Mouse (Mus musculus): ENCODE results near the gene Nhsl1. TPM values are rescaled to one million over a fixed set of nuclear protein-coding genes. Genes with fewer than 3 reads are reported as not detected.

The Nhsl1 gene
- polyA plus RNA-seq, 1 experiment from 2014 or later, result 13.3 TPM

GRCm38 (mm10) chr10:18525726-18526125 is 206.9 kb downstream of the Nhsl1 start:
- Histone ChIP-seq H3K9ac (replicated peaks) (no peak overlapping the region), H3K27me3 (replicated peaks) (no peaks in the 10 kb centered on the region), H3K36me3 (peaks cover 27% of the 10 kb centered on the region), H3K9me3 (replicated peaks) (no peaks in the 10 kb centered on the region), H3K4me3 (replicated peaks) (no peak overlapping the region), H3K4me1 (peaks cover 37% of the 10 kb centered on the region), H3K27ac (replicated peaks) (peak overlapping the region; percentile 65), H3K4me2 (no peak overlapping the region)
- no peak for ATAC-seq (ENCODE audit: low FRiP score)
- WGBS, result 65% methylated on average over 9 of the region's 9 CpGs

- H3K9ac ChIP-seq (replicated peaks), result no peak overlapping the region
- H3K9me3 ChIP-seq (replicated peaks), result no peaks in the 10 kb centered on the region
- H3K27ac ChIP-seq (replicated peaks), result peak overlapping the region; percentile 65
- WGBS, result 73% methylated on average over 22 of the region's 22 CpGs
- ATAC-seq (ENCODE audit: low FRiP score), result peak; percentile 48; the same call in 1 of the 2 replicates
- no peaks in the 10 kb centered on the region for H3K27me3 ChIP-seq (replicated peaks)
- H3K4me2 ChIP-seq, result no peak overlapping the region
- peaks cover 29% of the 10 kb centered on the region for H3K36me3 ChIP-seq
- H3K4me3 ChIP-seq (replicated peaks), result no peak overlapping the region
- peaks cover 37% of the 10 kb centered on the region for H3K4me1 ChIP-seq
These were observed 207.5 kb downstream of the Nhsl1 start for GRCm38 (mm10) chr10:18526184-18526850.

- WGBS, result 64% methylated on average over 20 of the region's 20 CpGs
- Histone ChIP-seq H3K36me3 (peaks cover 36% of the 10 kb centered on the region), H3K4me3 (replicated peaks) (no peak overlapping the region), H3K9me3 (replicated peaks) (no peaks in the 10 kb centered on the region), H3K9ac (replicated peaks) (no peak overlapping the region), H3K4me2 (no peak overlapping the region), H3K27ac (replicated peaks) (peak overlapping the region; percentile 65), H3K4me1 (peaks cover 37% of the 10 kb centered on the region), H3K27me3 (replicated peaks) (no peaks in the 10 kb centered on the region)
- ATAC-seq (ENCODE audit: low FRiP score), result peak; percentile 42
These were observed 208.3 kb downstream of the Nhsl1 start for GRCm38 (mm10) chr10:18526851-18527675.

GRCm38 (mm10) chr10:18527766-18528165 is 209.0 kb downstream of the Nhsl1 start:
- Histone ChIP-seq H3K4me2 (no peak overlapping the region), H3K36me3 (peaks cover 38% of the 10 kb centered on the region), H3K27ac (replicated peaks) (no peak overlapping the region), H3K4me1 (peaks cover 33% of the 10 kb centered on the region), H3K27me3 (replicated peaks) (no peaks in the 10 kb centered on the region), H3K9me3 (replicated peaks) (no peaks in the 10 kb centered on the region), H3K4me3 (replicated peaks) (no peak overlapping the region), H3K9ac (replicated peaks) (no peak overlapping the region)
- ATAC-seq (ENCODE audit: low FRiP score), result no peak
- 71% methylated on average over 7 of the region's 7 CpGs for WGBS

- WGBS, result 47% methylated on average over 5 of the region's 5 CpGs
- H3K27me3 ChIP-seq (replicated peaks), result no peaks in the 10 kb centered on the region
- H3K27ac ChIP-seq (replicated peaks), result no peak overlapping the region
- no peak for ATAC-seq (ENCODE audit: low FRiP score)
- no peak overlapping the region for H3K4me3 ChIP-seq (replicated peaks)
- peaks cover 33% of the 10 kb centered on the region for H3K4me1 ChIP-seq
- H3K9ac ChIP-seq (replicated peaks), result no peak overlapping the region
- no peak overlapping the region for H3K4me2 ChIP-seq
- H3K36me3 ChIP-seq, result peaks cover 41% of the 10 kb centered on the region
- H3K9me3 ChIP-seq (replicated peaks), result no peaks in the 10 kb centered on the region
These were observed 209.7 kb downstream of the Nhsl1 start for GRCm38 (mm10) chr10:18528475-18528874.

- ATAC-seq (ENCODE audit: low FRiP score), result no peak
- no peak overlapping the region for H3K4me3 ChIP-seq (replicated peaks)
- H3K27ac ChIP-seq (replicated peaks), result no peak overlapping the region
- H3K4me2 ChIP-seq, result no peak overlapping the region
- H3K27me3 ChIP-seq (replicated peaks), result no peaks in the 10 kb centered on the region
- 86% methylated on average over 4 of the region's 4 CpGs for WGBS
- H3K4me1 ChIP-seq, result peaks cover 33% of the 10 kb centered on the region
- H3K9me3 ChIP-seq (replicated peaks), result no peaks in the 10 kb centered on the region
- H3K36me3 ChIP-seq, result peaks cover 35% of the 10 kb centered on the region
- H3K9ac ChIP-seq (replicated peaks), result no peak overlapping the region
These were observed 210.4 kb downstream of the Nhsl1 start for GRCm38 (mm10) chr10:18529177-18529576.

GRCm38 (mm10) chr10:18530161-18530560 is 211.4 kb downstream of the Nhsl1 start:
- H3K27me3 ChIP-seq (replicated peaks), result no peaks in the 10 kb centered on the region
- 82% methylated on average over 4 of the region's 4 CpGs for WGBS
- H3K4me3 ChIP-seq (replicated peaks), result no peak overlapping the region
- no peak overlapping the region for H3K27ac ChIP-seq (replicated peaks)
- H3K9me3 ChIP-seq (replicated peaks), result no peaks in the 10 kb centered on the region
- peaks cover 30% of the 10 kb centered on the region for H3K4me1 ChIP-seq
- H3K9ac ChIP-seq (replicated peaks), result no peak overlapping the region
- H3K36me3 ChIP-seq, result peaks cover 25% of the 10 kb centered on the region
- no peak overlapping the region for H3K4me2 ChIP-seq
- no peak for ATAC-seq (ENCODE audit: low FRiP score)

- 71% methylated on average over 8 of the region's 8 CpGs for WGBS
- ATAC-seq (ENCODE audit: low FRiP score), result no peak
- Histone ChIP-seq H3K9me3 (replicated peaks) (no peaks in the 10 kb centered on the region), H3K4me2 (no peak overlapping the region), H3K27me3 (replicated peaks) (no peaks in the 10 kb centered on the region), H3K36me3 (peaks cover 32% of the 10 kb centered on the region), H3K4me3 (replicated peaks) (no peak overlapping the region), H3K4me1 (peaks cover 10% of the 10 kb centered on the region), H3K27ac (replicated peaks) (no peak overlapping the region), H3K9ac (replicated peaks) (no peak overlapping the region)
These were observed 213.5 kb downstream of the Nhsl1 start for GRCm38 (mm10) chr10:18532293-18532692.

GRCm38 (mm10) chr10:18536889-18537288 is 218.1 kb downstream of the Nhsl1 start:
- Histone ChIP-seq H3K4me2 (no peak overlapping the region), H3K4me3 (replicated peaks) (no peak overlapping the region), H3K4me1 (no peaks in the 10 kb centered on the region), H3K36me3 (peaks cover 18% of the 10 kb centered on the region), H3K27me3 (replicated peaks) (no peaks in the 10 kb centered on the region), H3K9ac (replicated peaks) (no peak overlapping the region), H3K27ac (replicated peaks) (no peak overlapping the region), H3K9me3 (replicated peaks) (no peaks in the 10 kb centered on the region)
- ATAC-seq (ENCODE audit: low FRiP score), result no peak
- WGBS, result 97% methylated on average over 2 of the region's 2 CpGs

- Histone ChIP-seq H3K9me3 (replicated peaks) (no peaks in the 10 kb centered on the region), H3K4me1 (peaks cover 14% of the 10 kb centered on the region; the same call in 1 of the 2 replicates), H3K4me2 (peak overlapping the region; percentile 82), H3K27me3 (replicated peaks) (no peaks in the 10 kb centered on the region), H3K27ac (replicated peaks) (peak overlapping the region; percentile 73; the same call in 1 of the 2 replicates), H3K4me3 (replicated peaks) (peak overlapping the region; percentile 61), H3K36me3 (no peaks in the 10 kb centered on the region), H3K9ac (replicated peaks) (peak overlapping the region; percentile 67)
- 7% methylated on average over 13 of the region's 13 CpGs for WGBS
- ATAC-seq (ENCODE audit: low FRiP score), result no peak
These were observed 226.5 kb downstream of the Nhsl1 start for GRCm38 (mm10) chr10:18545309-18545708.

GRCm38 (mm10) chr10:18545813-18546235 is 227.0 kb downstream of the Nhsl1 start, which contains the start of gene Hebp2:
TSS of gene Hebp2 (minus strand) at chr10:18546076.
- ATAC-seq (ENCODE audit: low FRiP score), result peak; percentile 90
- no peaks in the 10 kb centered on the region for H3K9me3 ChIP-seq (replicated peaks)
- H3K4me1 ChIP-seq, result peaks cover 14% of the 10 kb centered on the region; the same call in 1 of the 2 replicates
- no peaks in the 10 kb centered on the region for H3K36me3 ChIP-seq
- WGBS, result under 1% methylated on average over 22 of the region's 22 CpGs
- H3K27me3 ChIP-seq (replicated peaks), result no peaks in the 10 kb centered on the region
- peak within 1 kb of the TSS; percentile 61 for H3K4me3 ChIP-seq (replicated peaks)
- H3K9ac ChIP-seq (replicated peaks), result peak within 1 kb of the TSS; percentile 67
- H3K27ac ChIP-seq (replicated peaks), result peak within 1 kb of the TSS; percentile 73
- H3K4me2 ChIP-seq, result peak within 1 kb of the TSS; percentile 82

- Histone ChIP-seq H3K4me2 (no peak overlapping the region), H3K4me3 (replicated peaks) (no peak overlapping the region), H3K9me3 (replicated peaks) (no peaks in the 10 kb centered on the region), H3K27ac (replicated peaks) (no peak overlapping the region), H3K4me1 (peaks cover 14% of the 10 kb centered on the region; the same call in 1 of the 2 replicates), H3K36me3 (no peaks in the 10 kb centered on the region), H3K27me3 (replicated peaks) (no peaks in the 10 kb centered on the region), H3K9ac (replicated peaks) (no peak overlapping the region)
- ATAC-seq (ENCODE audit: low FRiP score), result no peak
- 88% methylated on average over 4 of the region's 4 CpGs for WGBS
These were observed 228.6 kb downstream of the Nhsl1 start for GRCm38 (mm10) chr10:18547381-18547780.

Data from neural tube, embryonic 15.5 days (tissue).